Mouse (Mus musculus): ENCODE results near the gene Hoxa1. TPM values are rescaled to one million over a fixed set of nuclear protein-coding genes. Genes with fewer than 3 reads are reported as not detected.

The Hoxa1 gene
- polyA plus RNA-seq, 1 experiment from 2014 or later = 0.52 TPM

DNA sequence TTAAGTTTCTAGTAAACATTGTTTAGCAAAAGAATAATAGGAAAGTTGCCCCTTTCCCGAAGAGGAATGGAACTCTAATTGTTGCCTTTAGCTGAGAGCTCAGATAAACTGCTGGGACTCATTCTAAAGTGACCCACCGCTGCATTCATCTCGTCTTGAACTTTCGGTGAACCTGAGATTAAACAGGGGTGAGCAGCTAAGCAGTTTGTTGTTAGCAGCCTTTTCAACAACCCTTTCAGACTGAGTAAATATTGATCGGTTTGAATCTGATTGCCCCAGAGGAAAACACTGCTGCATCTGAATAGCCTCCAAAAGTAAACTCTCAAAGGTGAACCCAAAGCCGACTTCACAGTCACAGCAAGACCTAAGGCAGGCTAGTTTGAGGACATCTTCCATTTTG lies 4.8 kb downstream of the Hoxa1 start:
- H3K27ac ChIP-seq (replicated peaks) = no peak overlapping the region
- H3K9me3 ChIP-seq (replicated peaks) = no peaks in the 10 kb centered on the region
- ATAC-seq (ENCODE audit: insufficient number of reproducible peaks, low FRiP score, low TSS enrichment, low read depth) = no peak
- peaks cover 94% of the 10 kb centered on the region for H3K27me3 ChIP-seq
- no peak overlapping the region for H3K4me3 ChIP-seq (replicated peaks)
- H3K4me2 ChIP-seq (replicated peaks) = no peak overlapping the region
- WGBS = 3% methylated on average over 6 of the region's 6 CpGs
- no peaks in the 10 kb centered on the region for H3K36me3 ChIP-seq
- no peak overlapping the region for H3K9ac ChIP-seq
- peaks cover 4% of the 10 kb centered on the region for H3K4me1 ChIP-seq

DNA sequence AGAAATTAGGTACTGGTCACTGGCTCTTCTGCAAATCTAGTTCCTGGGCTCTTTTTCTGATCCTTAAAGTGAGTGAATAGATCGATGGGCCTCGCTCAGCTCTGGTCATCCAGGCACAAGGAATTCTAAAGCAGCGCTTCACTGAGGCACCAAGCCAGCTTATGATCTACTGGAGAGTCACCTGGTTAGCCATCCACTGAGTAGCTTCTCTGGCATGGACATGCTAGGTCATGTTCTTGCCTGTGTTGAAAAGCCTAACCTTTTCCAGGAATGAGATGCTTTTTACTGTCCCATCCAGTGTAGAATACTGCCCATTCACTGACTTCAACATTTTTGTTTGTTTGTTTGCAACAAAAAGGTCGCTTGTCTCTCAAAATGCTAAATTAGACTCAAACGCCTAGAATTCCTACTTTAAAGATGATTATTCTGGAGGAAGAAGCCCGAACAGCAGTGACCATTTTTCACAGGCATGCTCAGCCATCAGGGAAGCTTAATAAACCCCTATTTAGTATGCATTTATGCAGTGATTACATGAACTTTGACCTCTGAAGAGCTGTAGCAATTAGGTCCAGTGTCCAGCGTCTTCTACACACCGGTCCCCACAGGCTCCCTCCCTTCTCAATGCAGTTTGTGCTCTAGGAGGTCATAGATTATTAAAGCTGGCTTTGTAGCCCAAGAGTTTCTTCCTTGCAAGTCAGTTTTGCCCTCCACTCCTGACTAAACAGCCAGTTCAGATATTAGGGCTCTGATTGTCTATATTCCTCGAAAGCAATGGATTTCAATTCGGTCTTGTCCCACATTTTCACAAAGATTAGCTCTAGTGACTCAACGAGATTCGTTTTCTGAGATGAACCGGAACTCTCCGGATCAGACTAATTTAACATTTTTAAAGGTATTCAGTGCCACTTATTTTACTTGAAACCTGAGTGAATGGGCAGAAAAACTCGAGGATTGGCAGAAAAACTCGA lies 5.6 kb downstream of the Hoxa1 start:
- Histone ChIP-seq H3K4me3 (replicated peaks) (no peak overlapping the region), H3K36me3 (no peaks in the 10 kb centered on the region), H3K9ac (no peak overlapping the region), H3K4me1 (no peaks in the 10 kb centered on the region), H3K9me3 (replicated peaks) (no peaks in the 10 kb centered on the region), H3K4me2 (replicated peaks) (no peak overlapping the region), H3K27ac (replicated peaks) (no peak overlapping the region), H3K27me3 (peaks cover 94% of the 10 kb centered on the region)
- WGBS = 9% methylated on average over 16 of the region's 16 CpGs
- ATAC-seq (ENCODE audit: insufficient number of reproducible peaks, low FRiP score, low TSS enrichment, low read depth) = no peak

- H3K4me3 ChIP-seq (replicated peaks) = no peak overlapping the region
- no peak for ATAC-seq (ENCODE audit: insufficient number of reproducible peaks, low FRiP score, low TSS enrichment, low read depth)
- H3K27me3 ChIP-seq = peaks cover 94% of the 10 kb centered on the region
- no peak overlapping the region for H3K27ac ChIP-seq (replicated peaks)
- H3K4me2 ChIP-seq (replicated peaks) = no peak overlapping the region
- no peaks in the 10 kb centered on the region for H3K36me3 ChIP-seq
- H3K4me1 ChIP-seq = no peaks in the 10 kb centered on the region
- no peak overlapping the region for H3K9ac ChIP-seq
- WGBS = 13% methylated on average over 4 of the region's 4 CpGs
- H3K9me3 ChIP-seq (replicated peaks) = no peaks in the 10 kb centered on the region
Measured at GRCm38 (mm10) chr6:52151571-52151970, 6.5 kb downstream of the Hoxa1 start.

DNA sequence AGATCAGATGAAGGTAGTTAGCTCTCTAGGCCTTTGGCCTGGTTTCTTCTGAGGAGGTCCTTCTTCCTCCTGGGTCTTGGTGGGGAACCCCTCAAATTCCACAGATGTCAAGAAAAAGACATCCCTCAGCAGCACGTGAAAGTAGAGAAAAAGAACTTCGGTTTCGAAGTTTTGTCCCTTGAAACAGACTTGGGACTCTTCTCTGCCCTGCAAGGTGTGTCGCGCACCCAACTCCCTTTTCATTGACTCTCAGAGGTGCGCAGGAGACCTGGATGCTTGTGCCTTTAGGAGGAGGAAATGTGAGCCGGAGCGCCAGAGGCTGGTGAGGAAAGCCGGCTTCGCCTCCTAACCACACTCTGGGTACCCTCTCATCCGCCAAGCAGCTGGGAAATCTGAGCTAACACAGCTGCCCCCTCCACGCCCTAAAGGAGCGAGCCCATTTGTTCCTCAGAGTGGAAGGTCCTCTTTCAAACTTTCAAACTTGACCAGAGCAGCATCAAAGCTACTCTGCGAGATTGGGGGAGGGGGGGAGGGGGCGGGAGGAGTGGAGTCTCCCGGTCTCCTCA lies 7.6 kb downstream of the Hoxa1 start:
- H3K4me3 ChIP-seq (replicated peaks) = no peak overlapping the region
- WGBS = 5% methylated on average over 16 of the region's 16 CpGs
- H3K9me3 ChIP-seq (replicated peaks) = no peaks in the 10 kb centered on the region
- H3K4me2 ChIP-seq (replicated peaks) = no peak overlapping the region
- no peaks in the 10 kb centered on the region for H3K4me1 ChIP-seq
- H3K27ac ChIP-seq (replicated peaks) = no peak overlapping the region
- H3K9ac ChIP-seq = no peak overlapping the region
- H3K27me3 ChIP-seq = peaks cover 88% of the 10 kb centered on the region
- ATAC-seq (ENCODE audit: insufficient number of reproducible peaks, low FRiP score, low TSS enrichment, low read depth) = no peak
- H3K36me3 ChIP-seq = no peaks in the 10 kb centered on the region

DNA sequence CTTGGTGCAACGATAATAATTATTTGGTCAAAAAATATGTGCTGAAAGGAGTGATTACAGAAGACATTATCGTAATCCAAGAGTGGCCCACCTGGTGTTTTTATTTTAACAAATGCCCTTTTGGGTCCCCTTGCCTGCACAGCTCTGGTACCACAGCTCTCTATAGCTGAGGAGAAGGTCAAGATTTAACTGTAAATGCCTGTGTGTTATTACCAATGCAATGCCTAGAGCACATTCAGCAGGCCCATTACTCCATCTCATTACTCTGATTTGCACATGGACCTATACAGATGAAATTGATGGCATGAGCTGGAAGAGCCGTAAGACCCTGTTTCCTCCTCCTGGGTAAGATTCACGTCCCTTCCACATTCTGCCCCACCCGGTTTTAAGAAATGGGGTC lies 19.0 kb downstream of the Hoxa1 start:
- H3K9ac ChIP-seq = no peak overlapping the region
- H3K4me3 ChIP-seq (replicated peaks) = no peak overlapping the region
- no peak for ATAC-seq (ENCODE audit: insufficient number of reproducible peaks, low FRiP score, low TSS enrichment, low read depth)
- no peaks in the 10 kb centered on the region for H3K9me3 ChIP-seq (replicated peaks)
- H3K27ac ChIP-seq (replicated peaks) = no peak overlapping the region
- H3K4me2 ChIP-seq (replicated peaks) = no peak overlapping the region
- H3K27me3 ChIP-seq = no peaks in the 10 kb centered on the region
- WGBS = 81% methylated on average over 5 of the region's 5 CpGs
- no peaks in the 10 kb centered on the region for H3K4me1 ChIP-seq
- no peaks in the 10 kb centered on the region for H3K36me3 ChIP-seq

GRCm38 (mm10) chr6:52138576-52138975 lies 19.5 kb downstream of the Hoxa1 start:
- no peaks in the 10 kb centered on the region for H3K36me3 ChIP-seq
- H3K9ac ChIP-seq = no peak overlapping the region
- H3K4me1 ChIP-seq = no peaks in the 10 kb centered on the region
- no peaks in the 10 kb centered on the region for H3K9me3 ChIP-seq (replicated peaks)
- 72% methylated on average over 10 of the region's 10 CpGs for WGBS
- no peak overlapping the region for H3K27ac ChIP-seq (replicated peaks)
- no peak for ATAC-seq (ENCODE audit: insufficient number of reproducible peaks, low FRiP score, low TSS enrichment, low read depth)
- H3K27me3 ChIP-seq = no peaks in the 10 kb centered on the region
- no peak overlapping the region for H3K4me3 ChIP-seq (replicated peaks)
- H3K4me2 ChIP-seq (replicated peaks) = no peak overlapping the region

DNA sequence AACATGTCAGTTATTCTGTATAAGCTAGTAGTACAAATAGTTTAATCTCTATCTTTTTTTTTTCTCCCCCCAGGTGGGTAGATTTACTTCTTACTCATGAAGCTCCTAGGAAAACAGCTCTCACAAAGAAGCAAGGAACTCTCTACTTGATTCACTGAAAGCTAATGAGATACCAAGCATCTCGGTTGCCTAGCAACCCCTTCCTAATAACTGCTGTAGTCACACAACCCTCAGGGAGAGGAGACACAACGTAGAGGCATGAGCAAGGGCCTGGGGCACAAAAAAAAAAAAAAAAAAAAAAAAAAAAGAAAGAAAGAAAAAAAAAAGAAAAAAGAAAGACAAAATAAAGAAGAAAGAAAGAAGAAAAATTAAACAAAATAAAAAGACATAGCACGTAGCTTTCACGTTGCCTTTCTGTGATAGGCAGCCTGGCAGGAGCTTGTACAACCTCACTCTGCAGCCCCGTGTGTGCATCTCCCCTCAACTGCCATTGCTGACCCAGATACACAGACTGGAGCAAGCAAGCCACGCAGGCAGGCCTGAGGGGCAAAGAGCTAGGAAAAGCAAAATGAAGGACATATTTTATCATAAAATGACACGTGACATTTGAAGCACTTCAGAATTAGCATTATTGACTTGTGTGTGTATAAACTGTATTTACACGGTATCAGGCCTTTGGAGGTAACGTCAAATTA lies 20.1 kb downstream of the Hoxa1 start:
- WGBS = 68% methylated on average over 9 of the region's 9 CpGs
- Histone ChIP-seq H3K9ac (no peak overlapping the region), H3K4me3 (replicated peaks) (no peak overlapping the region), H3K27me3 (no peaks in the 10 kb centered on the region), H3K36me3 (no peaks in the 10 kb centered on the region), H3K4me2 (replicated peaks) (no peak overlapping the region), H3K9me3 (replicated peaks) (no peaks in the 10 kb centered on the region), H3K27ac (replicated peaks) (no peak overlapping the region), H3K4me1 (no peaks in the 10 kb centered on the region)
- ATAC-seq (ENCODE audit: insufficient number of reproducible peaks, low FRiP score, low TSS enrichment, low read depth) = no peak

DNA sequence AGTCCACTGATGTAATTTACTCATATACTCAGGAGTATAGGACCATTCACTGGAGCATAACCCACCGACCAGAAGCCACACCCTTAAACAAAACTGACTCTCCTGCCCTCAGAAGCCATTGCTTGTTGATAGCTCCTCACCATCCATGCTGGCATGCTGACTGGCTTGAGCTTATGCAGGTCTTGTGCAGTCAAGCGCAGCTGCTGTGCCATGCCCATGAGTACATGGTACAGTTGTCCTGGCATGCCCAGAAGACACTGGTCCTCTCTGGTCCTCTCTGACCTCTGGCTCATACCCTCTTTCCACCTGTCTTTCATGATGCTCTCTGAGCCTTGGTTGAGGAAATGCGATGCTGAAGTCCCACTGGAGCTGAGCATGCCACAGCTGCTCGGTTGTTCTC lies 34.4 kb downstream of the Hoxa1 start:
- H3K9me3 ChIP-seq (replicated peaks) = no peaks in the 10 kb centered on the region; the same call in 1 of the 2 replicates
- no peak overlapping the region for H3K4me3 ChIP-seq (replicated peaks)
- no peaks in the 10 kb centered on the region for H3K27me3 ChIP-seq
- H3K27ac ChIP-seq (replicated peaks) = no peak overlapping the region
- H3K36me3 ChIP-seq = no peaks in the 10 kb centered on the region
- H3K9ac ChIP-seq = no peak overlapping the region
- 73% methylated on average over 4 of the region's 4 CpGs for WGBS
- ATAC-seq (ENCODE audit: insufficient number of reproducible peaks, low FRiP score, low TSS enrichment, low read depth) = no peak
- no peak overlapping the region for H3K4me2 ChIP-seq (replicated peaks)
- H3K4me1 ChIP-seq = no peaks in the 10 kb centered on the region

DNA sequence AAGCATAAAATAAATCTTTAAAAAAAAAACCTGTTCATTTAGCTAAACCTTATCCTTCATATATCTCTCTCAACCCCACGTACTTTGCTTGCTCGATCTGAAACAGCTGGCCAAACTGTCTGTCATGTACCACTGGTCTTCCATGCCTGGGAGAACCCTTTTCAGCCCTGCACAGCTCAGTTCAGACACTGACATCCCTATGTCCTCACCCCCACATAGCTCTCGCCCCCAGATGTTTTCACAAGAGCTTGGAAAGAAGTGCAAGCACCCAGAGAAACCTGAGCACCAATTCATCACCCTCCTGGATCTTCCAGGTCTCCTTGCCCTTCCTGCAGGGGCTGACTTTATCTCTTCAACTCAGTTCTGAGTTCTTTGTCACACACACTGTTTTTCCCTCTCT lies 36.9 kb downstream of the Hoxa1 start:
- no peak overlapping the region for H3K27ac ChIP-seq (replicated peaks)
- H3K4me3 ChIP-seq (replicated peaks) = no peak overlapping the region
- ATAC-seq (ENCODE audit: insufficient number of reproducible peaks, low FRiP score, low TSS enrichment, low read depth) = no peak
- 44% methylated on average over 3 of the region's 3 CpGs for WGBS
- H3K27me3 ChIP-seq = no peaks in the 10 kb centered on the region
- no peak overlapping the region for H3K9ac ChIP-seq
- no peaks in the 10 kb centered on the region for H3K36me3 ChIP-seq
- H3K9me3 ChIP-seq (replicated peaks) = no peaks in the 10 kb centered on the region
- no peak overlapping the region for H3K4me2 ChIP-seq (replicated peaks)
- no peaks in the 10 kb centered on the region for H3K4me1 ChIP-seq

GRCm38 (mm10) chr6:52118903-52119635 lies 39.0 kb downstream of the Hoxa1 start:
- Histone ChIP-seq H3K36me3 (no peaks in the 10 kb centered on the region), H3K27ac (replicated peaks) (no peak overlapping the region), H3K9me3 (replicated peaks) (no peaks in the 10 kb centered on the region), H3K4me1 (peaks cover 4% of the 10 kb centered on the region; the same call in 1 of the 2 replicates), H3K9ac (no peak overlapping the region), H3K4me3 (replicated peaks) (no peak overlapping the region), H3K27me3 (no peaks in the 10 kb centered on the region), H3K4me2 (replicated peaks) (no peak overlapping the region)
- ATAC-seq (ENCODE audit: insufficient number of reproducible peaks, low FRiP score, low TSS enrichment, low read depth) = no peak
- WGBS = 30% methylated on average over 6 of the region's 6 CpGs

GRCm38 (mm10) chr6:52115899-52116298 lies 42.2 kb downstream of the Hoxa1 start:
- no peaks in the 10 kb centered on the region for H3K9me3 ChIP-seq (replicated peaks)
- no peak overlapping the region for H3K27ac ChIP-seq (replicated peaks)
- H3K36me3 ChIP-seq = no peaks in the 10 kb centered on the region
- no peak overlapping the region for H3K4me2 ChIP-seq (replicated peaks)
- 15% methylated on average over 5 of the region's 5 CpGs for WGBS
- no peak overlapping the region for H3K9ac ChIP-seq
- H3K27me3 ChIP-seq = no peaks in the 10 kb centered on the region
- ATAC-seq (ENCODE audit: insufficient number of reproducible peaks, low FRiP score, low TSS enrichment, low read depth) = no peak
- no peak overlapping the region for H3K4me3 ChIP-seq (replicated peaks)
- H3K4me1 ChIP-seq = peaks cover 4% of the 10 kb centered on the region; the same call in 1 of the 2 replicates

All from embryonic facial prominence, embryonic 15.5 days (tissue).